Mouse (Mus musculus): ENCODE data around the gene Rapgef5.

Gene Rapgef5

DNA sequence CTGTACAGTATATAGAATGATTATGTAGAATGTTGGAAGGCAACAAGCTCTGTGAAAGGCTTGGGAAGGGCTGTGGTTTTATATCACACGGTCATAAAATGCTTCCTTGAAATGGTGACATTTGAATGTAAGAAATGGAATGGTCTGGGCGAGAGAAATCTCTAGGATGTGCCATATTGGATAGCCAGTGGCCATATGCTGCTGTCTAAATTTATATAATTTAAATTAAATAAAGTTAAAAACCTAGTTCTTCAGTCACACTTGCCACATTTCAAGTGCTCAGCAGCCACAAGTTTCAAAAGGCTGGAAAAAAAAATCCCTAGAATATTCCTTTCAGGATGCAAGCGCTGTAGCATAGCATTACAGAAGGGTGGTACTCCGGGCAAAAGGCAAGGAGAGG, 14.8 kb downstream of the Rapgef5 start:
- no peak for DNase-seq (ENCODE audit: low read depth)

DNA sequence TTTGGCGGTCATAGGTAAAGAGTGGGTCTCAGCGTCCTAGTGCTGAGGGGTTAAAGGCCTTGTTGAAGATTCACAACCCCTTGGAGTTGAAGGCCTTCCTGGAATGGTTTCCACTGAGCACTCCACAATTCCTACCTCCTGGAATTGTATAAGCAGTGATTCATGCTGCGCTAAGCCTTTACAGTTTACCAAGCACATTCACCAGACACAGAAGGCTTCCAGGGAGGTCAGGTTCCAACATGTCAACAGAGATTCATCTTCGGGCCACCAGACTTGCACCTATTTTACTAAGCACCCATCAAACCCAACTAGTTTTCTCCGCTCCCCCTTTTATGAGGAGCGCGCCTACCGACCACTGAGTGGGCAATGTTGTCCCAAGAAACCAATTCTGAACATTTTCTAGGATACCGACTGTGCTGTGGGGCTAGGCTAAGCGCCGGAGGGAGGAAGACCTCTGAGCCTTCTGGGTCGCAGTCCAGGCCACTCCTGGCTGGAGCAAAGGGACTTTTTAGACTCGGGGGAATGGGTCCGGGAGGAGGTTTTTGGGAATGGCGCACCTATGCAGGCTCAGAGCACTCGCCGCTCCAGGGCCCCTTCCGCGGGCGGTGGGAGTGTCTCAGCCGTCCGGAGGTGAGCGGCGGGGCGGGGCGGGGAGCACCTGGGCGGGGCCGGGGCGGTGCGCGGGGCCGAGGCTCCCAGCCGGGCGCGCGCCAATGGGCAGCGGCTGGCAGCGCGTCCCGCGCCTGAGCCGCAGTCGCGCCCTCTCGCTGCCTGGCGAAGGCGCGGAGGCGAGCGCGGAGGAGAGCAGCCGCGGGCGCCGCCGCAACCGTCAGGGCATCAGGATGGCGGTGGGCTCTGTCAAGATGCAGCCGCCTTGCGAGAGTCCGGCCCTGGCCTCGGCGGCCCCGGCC, 17.2 kb downstream of the Rapgef5 start:
- peak; percentile 72 for DNase-seq (ENCODE audit: low read depth)

DNA sequence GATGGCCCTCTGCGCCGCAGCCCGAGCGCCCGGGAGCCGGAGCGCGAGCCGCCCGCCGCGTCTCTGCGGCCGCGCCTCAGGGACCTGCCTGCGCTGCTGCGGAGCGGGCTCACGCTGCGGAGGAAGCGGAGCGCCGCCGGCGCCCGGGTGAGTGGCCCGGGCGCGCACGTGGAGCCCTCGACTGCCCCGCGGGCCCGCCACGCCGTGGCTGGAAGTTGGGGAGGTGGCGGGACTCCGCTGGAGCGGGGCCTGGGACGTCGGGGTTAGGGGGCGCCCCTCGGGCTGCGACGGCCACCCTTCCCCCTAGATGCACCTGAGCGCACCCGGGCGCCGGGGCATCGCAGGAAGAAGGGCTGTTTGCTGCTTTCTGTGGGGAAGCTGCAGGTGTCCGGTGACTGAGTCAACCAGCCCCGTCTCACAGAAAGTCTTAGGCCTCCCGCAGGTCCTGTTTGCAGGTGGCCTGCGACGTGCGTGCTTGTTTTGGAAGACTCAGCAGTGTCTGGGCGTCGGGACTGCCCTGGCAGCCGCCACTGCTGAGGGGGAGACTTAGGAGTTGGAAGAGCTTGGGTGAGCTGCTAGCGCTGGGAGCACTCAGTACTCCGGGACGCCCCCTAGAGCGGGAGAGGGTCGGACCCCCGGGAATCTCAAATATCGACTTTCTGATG, 17.9 kb downstream of the Rapgef5 start:
- DNase-seq (ENCODE audit: low read depth) = peak; percentile 53

DNA sequence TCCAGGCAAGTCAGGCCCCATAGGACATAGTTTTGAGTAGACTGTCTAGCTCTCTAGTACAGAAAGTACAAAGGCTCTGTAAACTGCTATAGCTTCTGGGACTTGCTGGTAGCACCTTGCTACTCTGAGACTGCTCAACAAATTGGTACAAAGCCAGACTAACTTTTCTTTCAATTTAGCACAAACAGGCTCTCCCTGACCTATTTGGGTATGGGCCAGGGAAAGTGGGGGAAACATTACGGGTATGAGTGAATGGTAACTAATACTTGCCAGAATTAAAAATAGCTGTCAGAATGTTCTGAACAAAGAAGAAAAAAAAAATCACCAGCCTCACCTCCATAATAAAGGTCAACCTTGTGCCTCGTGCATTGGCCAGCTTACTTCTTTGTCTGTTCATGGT, 24.1 kb downstream of the Rapgef5 start:
- no peak for DNase-seq (ENCODE audit: low read depth)

DNA sequence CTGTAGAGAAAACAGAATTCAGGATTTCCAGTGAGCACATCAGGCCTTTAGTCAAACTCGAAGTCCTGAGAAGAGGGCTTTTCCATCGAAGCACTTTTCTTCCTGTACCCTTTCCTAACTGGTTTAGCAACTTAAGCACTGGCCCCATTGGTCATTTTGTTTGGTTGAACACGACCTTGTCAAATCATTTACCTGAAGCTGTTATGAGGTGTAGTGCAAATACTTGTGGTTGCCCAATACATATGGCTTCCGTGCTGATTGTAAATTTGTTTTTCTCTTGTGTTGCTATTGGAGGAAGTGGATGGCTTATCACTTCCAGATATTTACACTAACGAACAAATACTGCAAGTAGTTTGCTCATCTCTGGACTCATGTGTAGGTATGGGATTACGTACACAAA, 29.0 kb downstream of the Rapgef5 start:
- no peak for DNase-seq (ENCODE audit: low read depth)

DNA sequence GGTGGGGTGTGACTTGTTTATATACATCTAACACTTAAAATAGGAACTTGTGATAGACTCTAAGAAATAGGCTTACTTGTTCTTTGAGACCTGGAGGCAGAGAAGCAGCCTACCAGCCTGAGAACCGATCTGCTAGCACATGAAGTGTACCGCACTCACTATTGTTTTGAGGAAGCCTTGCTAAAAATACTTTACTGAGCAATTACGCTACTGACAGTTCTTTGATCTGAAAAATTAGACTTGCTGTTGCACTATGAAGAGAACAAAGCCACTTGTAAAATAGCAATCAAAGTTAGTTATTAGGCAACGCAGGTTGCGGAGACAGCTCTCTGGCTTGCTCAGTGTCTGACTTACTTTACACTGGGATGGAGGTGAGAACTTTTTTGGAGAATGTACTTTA, 37.1 kb downstream of the Rapgef5 start:
- peak; percentile 49 for DNase-seq (ENCODE audit: low read depth)

DNA sequence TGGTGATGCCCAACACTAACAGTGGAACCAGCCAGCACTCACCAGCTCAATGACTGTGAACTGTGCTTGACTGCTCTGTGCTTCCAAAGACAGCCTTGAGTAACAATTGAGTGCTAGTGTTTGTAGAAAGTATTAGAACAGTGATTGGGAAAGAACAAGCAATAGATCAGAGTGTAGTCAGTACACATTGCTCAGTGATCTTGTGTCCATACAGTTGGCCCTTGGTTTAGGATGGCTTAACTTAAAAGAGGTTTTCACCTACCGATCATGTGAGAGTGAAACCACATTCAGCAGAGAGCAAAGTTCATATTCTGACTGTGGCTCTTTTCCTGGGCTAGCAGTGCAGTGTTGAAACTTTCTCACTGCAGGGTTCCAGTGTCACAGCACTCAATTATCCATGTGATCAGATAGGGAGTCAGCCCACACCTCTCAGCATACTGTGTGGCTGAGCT, 38.4 kb downstream of the Rapgef5 start:
- peak; percentile 36 for DNase-seq (ENCODE audit: low read depth)

DNA sequence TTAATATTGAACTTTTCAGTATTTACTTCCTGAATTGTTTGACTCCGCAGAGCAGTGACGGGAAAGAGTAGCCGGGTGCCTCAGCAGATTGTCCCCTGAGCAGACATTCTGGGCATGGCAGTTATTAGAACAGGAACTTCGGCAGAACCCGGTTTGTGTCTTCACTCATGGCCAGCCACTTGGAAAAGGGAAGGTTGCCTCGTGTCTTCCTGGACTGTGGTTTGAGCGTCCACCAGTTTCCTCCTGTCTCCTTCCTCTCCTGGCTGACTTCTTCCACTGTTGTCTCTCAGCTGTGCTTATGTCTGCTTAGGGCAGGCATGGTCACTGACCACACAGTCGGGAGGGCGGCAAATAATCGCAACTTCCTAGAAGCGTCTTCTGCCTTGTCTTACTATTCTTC, 44.2 kb downstream of the Rapgef5 start:
- no peak for DNase-seq (ENCODE audit: low read depth)

DNA sequence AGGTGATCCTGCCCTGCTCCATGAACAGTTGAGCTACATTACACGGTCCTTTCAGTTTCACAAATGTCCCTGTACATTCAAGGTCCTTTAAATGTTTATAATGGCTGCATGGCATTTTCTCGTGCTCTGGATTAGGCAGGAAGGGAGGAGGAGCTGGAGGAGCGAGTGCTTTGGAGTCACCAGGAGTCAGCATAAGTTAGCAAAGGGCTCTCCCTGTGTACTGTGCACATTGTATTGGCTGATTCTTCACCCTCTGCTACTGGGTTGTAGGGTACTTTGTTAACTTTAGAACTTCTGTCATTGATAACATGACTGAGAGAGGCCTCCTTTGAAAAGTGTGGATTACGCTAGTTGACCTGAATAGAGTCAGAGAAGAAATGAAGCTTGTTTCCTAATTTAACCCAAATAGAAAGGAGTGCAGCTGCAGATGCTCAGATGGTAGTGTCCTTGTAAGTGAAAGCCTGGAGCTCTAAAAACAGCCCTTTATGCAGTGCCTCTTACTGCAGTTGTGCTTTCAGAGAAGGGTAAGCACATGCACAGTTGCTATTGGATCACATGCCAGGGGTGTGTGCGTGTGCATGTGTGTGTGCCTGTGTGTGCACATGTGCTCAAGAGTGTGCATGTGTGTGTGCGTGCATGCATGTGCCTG, 45.3 kb downstream of the Rapgef5 start:
- DNase-seq (ENCODE audit: low read depth) = no peak

DNA sequence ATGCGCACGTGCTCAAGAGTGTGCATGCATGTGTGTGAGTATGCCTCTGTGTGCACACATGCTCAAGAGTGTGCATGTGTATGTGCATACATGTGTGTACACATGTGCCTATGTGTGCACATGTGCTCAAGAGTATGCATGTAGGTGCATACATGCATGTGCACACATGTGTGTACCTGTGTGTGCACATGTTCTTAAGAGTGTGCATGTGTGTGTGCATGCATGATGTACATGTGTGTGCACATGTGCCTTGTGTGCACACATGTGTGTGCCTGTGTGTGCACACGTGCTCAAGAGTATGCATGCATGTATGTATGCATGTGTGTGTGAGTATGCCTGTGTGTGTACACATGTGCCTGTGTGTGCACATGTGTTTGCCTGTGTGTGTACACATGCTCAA, 45.8 kb downstream of the Rapgef5 start:
- DNase-seq (ENCODE audit: low read depth) = no peak

DNA sequence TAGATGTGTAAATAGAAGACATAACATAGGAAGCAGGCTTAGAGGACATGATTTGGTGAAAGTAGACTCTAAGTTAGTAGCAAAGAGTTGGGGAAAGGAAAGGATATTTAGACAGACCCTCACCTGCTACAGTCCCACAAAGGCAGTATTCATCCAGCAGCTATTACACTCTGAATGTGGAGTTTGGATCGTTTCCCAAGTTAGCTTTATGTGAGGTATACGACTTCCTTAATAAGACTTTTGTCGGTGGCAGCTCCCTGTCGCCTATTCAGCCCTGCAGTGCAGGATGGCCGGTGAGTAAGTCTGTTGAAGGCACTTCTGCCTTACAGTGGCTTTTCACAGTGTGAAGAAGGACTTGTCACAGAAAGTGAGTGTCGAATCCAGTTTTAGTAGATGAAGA, 47.6 kb downstream of the Rapgef5 start:
- DNase-seq (ENCODE audit: low read depth) = no peak

DNA sequence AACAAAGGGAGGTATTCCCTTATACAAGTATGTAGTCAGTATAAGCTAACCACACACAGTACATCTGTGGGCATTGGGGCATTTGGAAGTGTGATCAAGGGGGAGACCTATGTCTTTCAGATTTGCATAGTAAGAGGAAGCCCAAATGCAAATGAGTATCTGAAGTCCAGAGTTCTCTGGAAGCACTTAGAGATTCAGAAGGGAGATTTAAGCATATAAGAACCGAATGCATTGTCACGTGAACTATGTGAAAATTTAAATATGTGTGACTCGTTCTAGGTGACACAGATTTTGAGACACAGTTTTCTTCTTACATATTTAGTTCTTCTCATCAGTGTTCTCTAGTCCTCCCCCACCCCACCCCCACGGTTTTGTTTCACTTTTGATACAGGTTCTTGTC, 50.0 kb downstream of the Rapgef5 start:
- DNase-seq (ENCODE audit: low read depth) = peak; percentile 65

DNA sequence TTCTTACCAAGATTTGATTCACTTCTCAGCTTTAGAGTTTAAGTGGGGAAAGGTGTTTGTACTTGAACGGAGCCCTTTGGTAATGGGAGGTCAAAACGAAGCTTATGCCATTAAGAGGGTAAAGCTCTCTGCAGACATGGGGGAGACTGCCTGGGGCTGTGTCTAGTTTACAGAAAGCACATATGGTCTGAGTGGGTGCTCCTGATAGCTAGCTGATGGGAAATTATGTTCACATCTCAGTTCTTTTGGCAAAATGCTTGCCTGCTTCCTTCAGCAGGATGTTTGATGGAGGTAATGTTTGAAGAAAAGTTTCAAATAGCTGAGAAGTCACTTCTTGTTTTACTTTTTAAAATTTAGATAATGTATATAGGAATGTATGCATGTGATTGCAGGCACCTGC, 53.4 kb downstream of the Rapgef5 start:
- DNase-seq (ENCODE audit: low read depth) = no peak

DNA sequence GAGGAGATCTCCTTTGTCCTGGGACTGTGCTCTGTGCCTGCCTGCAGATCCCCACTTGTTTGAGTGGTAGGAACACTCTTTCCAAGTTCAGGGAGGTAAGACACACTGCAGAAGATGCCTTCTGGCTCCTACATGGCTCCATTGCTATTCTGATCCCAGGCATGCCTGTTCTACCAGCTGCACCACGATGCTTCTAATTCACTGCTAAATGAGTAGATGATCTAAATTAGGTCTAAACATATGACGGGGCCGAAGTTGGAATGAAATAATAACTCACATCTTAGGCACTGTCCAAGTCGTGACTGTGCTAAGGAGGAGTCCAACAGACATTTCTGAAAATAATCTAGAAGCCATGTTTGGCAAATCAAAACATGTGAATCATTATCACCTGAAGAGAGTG, 68.0 kb downstream of the Rapgef5 start:
- DNase-seq (ENCODE audit: low read depth) = no peak

DNA sequence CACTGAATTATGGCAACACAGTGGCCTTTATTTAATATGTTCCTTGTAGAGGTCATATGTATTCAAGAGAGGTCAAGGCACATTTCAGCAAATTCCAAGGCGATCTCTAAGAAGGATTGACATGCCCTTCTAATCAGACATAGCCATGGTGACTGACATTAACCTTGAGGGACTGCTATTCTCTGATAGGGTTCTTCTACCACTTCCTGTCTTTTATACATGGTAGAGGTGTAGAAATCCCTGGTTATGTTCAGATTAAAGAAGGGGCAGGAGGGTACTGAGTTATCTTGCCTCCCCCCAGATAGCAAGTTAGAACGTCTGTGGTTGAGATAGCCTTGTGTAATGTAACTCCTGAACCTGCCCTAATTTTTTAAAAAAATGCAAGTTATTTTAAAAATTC, 69.1 kb downstream of the Rapgef5 start:
- DNase-seq (ENCODE audit: low read depth) = no peak

DNA sequence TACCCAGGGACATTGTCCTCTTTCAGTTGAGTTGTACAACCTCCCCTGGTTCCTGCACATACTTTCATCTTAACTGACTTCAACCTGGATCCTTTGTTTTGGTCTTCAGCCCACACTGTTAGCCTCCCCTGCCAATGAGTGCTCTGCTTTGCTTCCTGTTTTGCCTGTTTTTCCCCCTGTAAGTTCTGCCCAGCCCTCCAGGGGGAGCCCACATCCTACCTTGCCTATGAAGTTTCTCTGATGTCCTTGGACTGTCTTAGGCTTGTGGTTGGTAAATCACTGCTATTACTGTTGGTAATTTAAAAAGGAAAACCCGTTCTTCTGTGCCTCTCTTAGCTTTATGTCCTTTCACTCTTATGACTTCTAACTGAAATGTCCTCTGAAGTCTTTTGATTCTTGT, 69.8 kb downstream of the Rapgef5 start:
- peak; percentile 80 for DNase-seq (ENCODE audit: low read depth)

DNA sequence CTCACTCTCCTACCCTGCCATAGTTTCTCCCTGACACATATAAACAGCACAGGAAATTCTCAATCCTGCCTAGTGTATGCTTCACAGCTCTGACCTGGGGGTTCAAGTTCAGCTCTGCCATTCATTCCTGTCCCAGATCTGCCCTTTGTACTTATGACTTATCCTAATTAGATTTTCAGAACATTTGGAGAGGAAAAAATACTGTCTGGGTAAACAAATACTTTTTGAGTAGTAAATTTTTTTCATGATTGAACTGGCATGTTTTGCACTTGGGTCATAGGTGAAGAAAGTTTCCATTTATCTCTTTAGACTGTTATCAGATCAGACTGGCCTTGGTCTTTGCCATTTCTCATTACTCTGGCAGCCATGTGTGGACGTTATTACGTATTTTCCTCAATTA, 72.9 kb downstream of the Rapgef5 start:
- no peak for DNase-seq (ENCODE audit: low read depth)

DNA sequence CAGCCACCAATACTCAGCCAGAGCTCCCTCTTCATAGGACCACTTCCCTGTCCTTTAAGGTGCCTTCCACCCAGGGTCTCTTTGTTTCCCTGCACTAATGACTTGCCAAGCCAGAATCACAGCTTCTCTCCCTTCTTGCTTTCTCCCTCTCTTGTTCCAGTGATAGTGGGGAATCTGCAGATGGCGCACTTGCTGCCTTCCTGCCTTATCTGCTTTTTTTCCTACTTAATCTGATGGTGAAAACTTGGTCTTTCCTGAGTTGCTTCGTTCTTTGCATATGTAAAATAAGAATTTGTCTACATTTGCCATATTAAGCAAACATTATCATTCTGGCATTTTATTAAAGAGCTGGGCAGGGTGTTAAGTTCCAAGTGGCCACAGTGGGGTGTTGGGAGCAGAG, 75.7 kb downstream of the Rapgef5 start:
- DNase-seq (ENCODE audit: low read depth) = no peak

DNA sequence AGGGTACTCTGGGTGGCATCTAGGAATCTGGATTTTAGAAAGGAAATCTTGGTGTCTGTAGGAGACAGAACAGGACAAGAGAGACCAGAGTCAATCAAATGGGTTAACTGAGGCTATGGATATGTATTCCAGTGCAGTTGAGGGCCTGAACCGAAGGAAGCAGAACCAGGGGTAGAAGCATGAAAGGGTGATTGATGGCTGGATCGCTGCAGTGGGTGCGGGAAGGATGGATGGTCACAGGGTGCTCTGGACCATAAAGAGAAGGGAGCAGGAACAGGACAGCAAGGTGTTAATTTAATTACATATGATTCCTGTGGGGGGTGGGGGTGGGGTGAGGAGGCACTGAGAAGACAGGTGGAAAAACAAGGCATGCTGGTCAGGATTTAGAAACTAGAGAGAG, 76.3 kb downstream of the Rapgef5 start:
- no peak for DNase-seq (ENCODE audit: low read depth)

DNA sequence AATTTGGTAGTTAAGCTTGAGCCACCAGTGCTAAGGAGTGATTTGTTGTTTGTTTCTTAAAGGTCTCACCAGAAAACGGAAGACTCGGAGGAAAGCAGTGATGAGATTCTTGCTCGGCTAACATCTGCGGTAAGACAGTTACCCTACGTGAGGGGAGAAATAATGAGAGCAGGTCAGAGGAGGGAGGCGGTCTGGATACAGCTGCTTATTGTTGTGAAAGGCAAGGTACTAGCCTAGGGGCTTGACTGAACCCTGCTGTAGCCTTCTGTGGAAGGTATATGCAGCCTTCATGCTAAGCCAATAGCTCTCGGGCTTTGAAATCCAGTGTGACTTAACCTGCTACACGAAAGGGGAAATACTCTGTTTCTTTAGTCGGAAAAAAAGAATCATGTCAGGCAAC, 78.9 kb downstream of the Rapgef5 start:
- no peak for DNase-seq (ENCODE audit: low read depth)

DNA sequence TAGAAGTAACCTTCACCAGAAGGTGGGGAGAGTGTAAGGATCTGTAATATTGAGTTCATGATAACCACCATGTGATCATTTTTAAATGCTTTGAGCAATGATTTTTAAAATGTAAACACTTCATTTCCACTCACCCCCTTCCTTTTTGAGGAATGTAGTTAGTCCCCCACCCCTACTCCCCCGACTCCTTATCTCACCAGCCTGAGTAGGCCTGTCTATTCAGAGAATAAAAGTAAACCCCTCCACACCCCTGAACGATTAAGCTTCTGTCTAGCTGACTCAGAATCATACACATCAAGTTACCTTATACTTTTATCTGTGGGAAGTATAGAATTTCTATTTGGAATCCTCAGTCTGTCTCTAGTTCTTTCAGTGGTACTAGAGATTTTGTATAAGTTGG, 81.9 kb downstream of the Rapgef5 start:
- DNase-seq (ENCODE audit: low read depth) = no peak

DNA sequence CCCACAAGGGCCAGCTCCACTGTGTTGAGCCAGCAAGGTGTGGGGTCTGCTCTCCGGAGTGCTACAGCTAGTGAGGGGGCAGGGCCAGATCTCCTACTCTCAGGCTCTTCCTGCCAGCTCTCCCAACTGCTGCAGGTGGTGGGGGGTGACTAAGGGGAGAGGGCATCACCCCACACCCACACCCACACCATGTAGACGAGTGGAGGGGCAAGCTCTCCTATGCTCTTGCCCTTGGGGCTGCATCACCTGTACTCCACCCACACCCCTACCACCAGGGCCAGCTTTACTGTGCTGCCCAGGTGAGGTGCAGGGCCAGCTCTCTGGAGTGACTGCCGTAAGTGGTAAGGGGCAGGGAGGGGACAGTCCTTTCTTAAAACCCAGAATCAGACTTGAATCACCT, 89.7 kb downstream of the Rapgef5 start:
- DNase-seq (ENCODE audit: low read depth) = no peak

DNA sequence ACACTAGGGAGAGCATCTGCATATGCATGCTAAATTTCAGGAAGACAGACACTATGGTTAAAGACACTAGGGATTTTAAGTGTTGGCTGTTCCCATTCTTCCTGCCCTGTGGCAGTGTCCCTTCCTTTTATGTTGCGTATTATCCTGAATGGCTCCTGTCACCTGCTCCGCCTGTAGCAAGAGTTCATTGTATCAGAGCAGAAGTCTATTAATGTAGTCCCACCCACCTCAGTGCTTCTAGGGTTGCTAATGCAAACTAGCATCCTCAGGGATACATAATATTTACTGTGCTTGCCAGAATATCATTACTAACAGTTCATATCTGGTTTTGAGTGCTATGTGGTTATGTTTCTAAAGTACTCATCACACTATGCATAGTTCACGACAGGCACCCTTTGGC, 96.4 kb downstream of the Rapgef5 start:
- DNase-seq (ENCODE audit: low read depth) = no peak

All from induced T-regulatory cell, adult 2 months (primary cell).